In the genomic region with DNA sequence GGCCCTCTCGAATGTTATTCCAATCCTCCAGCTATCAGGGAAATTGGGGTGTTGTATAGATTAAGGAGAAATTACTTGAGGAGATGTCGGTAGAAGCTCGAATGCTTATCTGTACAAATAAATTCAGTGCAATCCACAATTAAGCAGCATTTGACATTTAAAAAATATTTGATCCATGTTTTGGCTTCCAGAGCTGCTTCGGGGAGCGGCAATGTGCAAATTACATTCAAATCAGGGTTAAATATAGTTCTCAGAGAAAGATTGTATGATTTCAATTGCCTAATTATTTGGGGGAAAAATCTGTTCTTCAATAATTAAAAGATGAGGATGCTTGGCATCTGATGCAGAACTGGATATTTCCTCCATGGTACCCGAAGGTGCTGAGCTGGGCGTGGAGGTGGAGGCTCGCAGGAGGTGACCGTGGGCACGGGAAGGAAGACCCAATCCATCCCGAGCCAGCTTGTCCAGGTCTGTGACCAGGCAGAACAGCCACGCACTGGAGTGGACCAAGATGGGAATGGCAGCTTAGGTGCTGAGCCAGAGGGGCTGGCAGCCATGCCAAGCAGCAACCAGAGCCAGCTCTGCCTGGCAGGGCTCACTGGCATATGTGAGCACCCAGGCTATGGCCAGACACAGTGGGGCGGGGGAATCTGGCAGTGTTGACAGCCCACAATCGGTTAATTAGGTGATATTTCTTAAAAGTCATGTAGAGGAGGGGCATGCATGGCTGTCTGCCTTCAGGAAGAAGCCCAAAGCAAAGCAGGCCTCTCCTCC, we compare ENCODE assay signal across 11 mouse cellular contexts.
DNase-seq lines count a peak whose midpoint lies in the region; ATAC-seq and TF ChIP-seq lines count a peak whose summit lies in the region.
"Had no signal": no experiment of that assay in that cellular context is flagged by ENCODE, and none has a peak within 500 bp of the region (broad histone marks: within the 10 kb centered on the region; RNA-seq: fewer than 3 reads in every experiment).

No protein-coding gene starts in this region.

- peaks cover 53% of the 10 kb centered on the region for H3K27me3 ChIP-seq in kidney, embryonic 15.5 days

- intact Hi-C loops in left cerebral cortex, adult 2 months (cut with DNase I), result no loop called here
- intact Hi-C loops in heart, postnatal 14 days (cut with DNase I), result no loop called here

- DNase-seq in left cerebral cortex, adult 2 months (ENCODE audit: extremely low spot score in 1 of 2, low spot score in 2 of 2), result peak; percentile 29 to 45
- no peak for DNase-seq in left cerebral cortex, adult 11 months (ENCODE audit: low spot score)
- DNase-seq in cerebellum, postnatal 10 days, result peak; percentile 96 to 97
- DNase-seq in heart, postnatal 14 days, result peak; percentile 28 to 40
- peak; percentile 86 to 87 for DNase-seq in right cerebral cortex, postnatal 10 days (ENCODE audit: low spot score in 2 of 2)
- DNase-seq in ovary, postnatal 14 days (ENCODE audit: low spot score), result no peak
- DNase-seq: liver had no signal

- no peaks in the 10 kb centered on the region for H3K9me3 ChIP-seq in kidney, embryonic 15.5 days (replicated peaks)
- H3K9me3 ChIP-seq: heart, embryonic 15.5 days had no signal

- 82% methylated on average over 14 of the region's 14 CpGs for WGBS in kidney, embryonic 15.5 days

- no peak overlapping the region for H3K9ac ChIP-seq in kidney, embryonic 15.5 days
- H3K9ac ChIP-seq: heart, embryonic 15.5 days had no signal

- ATAC-seq in kidney, embryonic 15.5 days (replicated peaks; ENCODE audit: low FRiP score), result no peak
- ATAC-seq in granulocyte monocyte progenitor cell, adult 5-6 weeks (replicated peaks; ENCODE audit: poor library complexity, severe bottlenecking), result no peak

- H3K4me2 ChIP-seq in kidney, embryonic 15.5 days, result no peak overlapping the region
- H3K4me2 ChIP-seq: heart, embryonic 15.5 days had no signal

- TF ChIP-seq CTCF in left cerebral cortex, adult 2 months (IDR thresholded peaks at IDR 0.05), result no peak

- H3K4me1 ChIP-seq in kidney, embryonic 15.5 days, result peaks cover 12% of the 10 kb centered on the region
- H3K4me1 ChIP-seq: heart, embryonic 15.5 days had no signal

- H3K4me3 ChIP-seq in left cerebral cortex, adult 2 months, result no peak overlapping the region
- no peak overlapping the region for H3K4me3 ChIP-seq in kidney, embryonic 15.5 days (replicated peaks)
- H3K4me3 ChIP-seq: heart, embryonic 15.5 days; myocyte had no signal

- no peak overlapping the region for H3K27ac ChIP-seq in left cerebral cortex, adult 2 months
- no peak overlapping the region for H3K27ac ChIP-seq in kidney, embryonic 15.5 days
- H3K27ac ChIP-seq: heart, embryonic 15.5 days had no signal

- no peaks in the 10 kb centered on the region for H3K36me3 ChIP-seq in kidney, embryonic 15.5 days
- H3K36me3 ChIP-seq: heart, embryonic 15.5 days had no signal

Comparison
In these comparisons a context has a peak if more than half of its experiments do, and no peak if none do; other contexts are left out.
1. DNase-seq: peak in left cerebral cortex, adult 2 months (2 of 2), cerebellum, postnatal 10 days (2 of 2), heart, postnatal 14 days (2 of 2) and right cerebral cortex, postnatal 10 days (2 of 2); none in left cerebral cortex, adult 11 months (single experiment) and ovary, postnatal 14 days (single experiment).